Mouse (Mus musculus) liver, embryonic 14.5 days (tissue): Measurements from ENCODE around the gene Acer3. TPM values are rescaled to one million over a fixed set of nuclear protein-coding genes. Genes with fewer than 3 reads are reported as not detected.

ENCODE experiments used
- ATAC-seq: fragments of 200-750 bp; cut with Nextera tagmentation; 2 replicates; pipeline ENCODE4 v1.8.0; 2017; ENCODE audit warnings: moderate number of reproducible peaks, mild to moderate bottlenecking, moderate library complexity; ENCODE audit not compliant: insufficient read depth
- DNase-seq, 3 experiments: peaks; one replicate each; pipeline ENCODE4 v3.0.0-alpha.2; 2012 to 2013; ENCODE audit warnings: low read depth in 3 of 3, low spot score in 3 of 3
- H3K27ac ChIP-seq: fragments of 300-500 bp; sonication (generic); 2 replicates; pipeline ENCODE4 v1.5.1; 2014; ENCODE audit warnings: moderate library complexity, mild to moderate bottlenecking, control low read depth, inconsistent platforms
- H3K27me3 ChIP-seq: fragments of 300-500 bp; sonication (generic); 2 replicates; pipeline ENCODE4 v1.6.1; 2014; ENCODE audit warnings: mild to moderate bottlenecking, low read length, moderate library complexity; ENCODE audit not compliant: control insufficient read depth, insufficient read depth
- H3K36me3 ChIP-seq: fragments of 300-500 bp; sonication (generic); replicated peaks from 2 replicates; pipeline ENCODE4 v1.6.1; 2014; ENCODE audit warnings: low read depth; ENCODE audit not compliant: control insufficient read depth, insufficient read depth
- H3K4me1 ChIP-seq, 2 experiments: fragments of 200-500 bp in 1 of 2; fragments of 300-500 bp in 1 of 2; sonication (generic) in 1 of 2; replicated peaks; 2 replicates each; pipeline ENCODE4 v1.6.1; 2012 to 2014; ENCODE audit warnings: antibody characterized with exemption in 1 of 2, inconsistent platforms in 1 of 2, low read length in 1 of 2; ENCODE audit not compliant: control insufficient read depth in 2 of 2, insufficient read depth in 2 of 2
- H3K4me2 ChIP-seq: fragments of 300-500 bp; sonication (generic); 2 replicates; pipeline ENCODE4 v1.6.1; 2014; ENCODE audit warnings: low read depth, mild to moderate bottlenecking, control low read depth, moderate library complexity
- H3K4me3 ChIP-seq, 2 experiments: fragments of 200-500 bp in 1 of 2; fragments of 300-500 bp in 1 of 2; sonication (generic) in 1 of 2; 2 replicates each; pipeline ENCODE4 v1.5.1; 2012 to 2014; ENCODE audit warnings: low read depth in 2 of 2, low read length in 2 of 2, mild to moderate bottlenecking in 2 of 2, control low read depth in 1 of 2, inconsistent platforms in 1 of 2, moderate library complexity in 1 of 2; ENCODE audit not compliant: insufficient read depth in 1 of 2
- H3K9ac ChIP-seq: fragments of 300-500 bp; sonication (generic); replicated peaks from 2 replicates; pipeline ENCODE4 v1.6.1; 2014; ENCODE audit warnings: mild to moderate bottlenecking, control low read depth, moderate library complexity
- H3K9me3 ChIP-seq: fragments of 300-500 bp; sonication (generic); 2 replicates; pipeline ENCODE4 v1.6.1; 2016; ENCODE audit warnings: low read length, mixed read lengths; ENCODE audit not compliant: control insufficient read depth
- CTCF ChIP-seq: IDR thresholded peaks from 2 replicates; pipeline ENCODE4 v1.5.1; 2016; ENCODE audit warnings: antibody characterized with exemption, low read depth, control low read depth
- EP300 ChIP-seq: IDR thresholded peaks from 2 replicates; pipeline ENCODE4 v1.6.1; 2016; ENCODE audit warnings: antibody characterized with exemption, low read depth
- WGBS: fragments of 180-500 bp; shearing (Covaris S2); extraction: QIAGEN DNeasy Blood & Tissue Kit; methylation state at CpG from one replicate; pipeline ENCODE4 v1.1.7; 2014; ENCODE audit not compliant: insufficient replicate concordance; 5-methylcytosine and 5-hydroxymethylcytosine counted together
- polyA plus RNA-seq, 2 experiments: library from polyadenylated mRNA; depleted of rRNA in 1 of 2; stranded (reverse) in 1 of 2; unstranded in 1 of 2; fragments of >200 nt; fragmentation: Nextera tagmentation in 1 of 2; extraction: Ambion mirVana in 1 of 2; gene quantifications; 2 replicates each; pipeline versions ENCODE4 v1.2.1 to v1.2.3; 2012 to 2014

Gene Acer3
- polyA plus RNA-seq, 2 experiments = 13.8 to 24.0 TPM

- Histone ChIP-seq H3K27ac (peak within 1 kb of the TSS; percentile 96), H3K36me3 (no peaks in the 10 kb centered on the region; the same call in 1 of the 2 replicates), H3K9ac (peak within 1 kb of the TSS; percentile 88), H3K9me3 (no peaks in the 10 kb centered on the region), H3K27me3 (no peaks in the 10 kb centered on the region), H3K4me2 (peak within 1 kb of the TSS; percentile 94), H3K4me1 (peaks cover 30 to 54% of the 10 kb centered on the region in 2 experiments), H3K4me3 (peak within 1 kb of the TSS; percentile 76 to 95)
- TF ChIP-seq CTCF (peak; percentile 93), EP300 (no peak)
- peak; percentile 72 to 82 (median 74) for DNase-seq
- ATAC-seq = peak; percentile 72
- WGBS = under 1% methylated on average over 44 of the region's 44 CpGs
These were observed 143.0 kb downstream of the Acer3 start, which contains the start of gene Capn5 for GRCm38 (mm10) chr7:98177929-98178559. TSS of gene Capn5 (minus strand) at chr7:98178274.

- no peak for ATAC-seq
- Histone ChIP-seq H3K4me1 (peaks cover 35 to 59% of the 10 kb centered on the region in 2 experiments), H3K4me2 (peak overlapping the region; percentile 94), H3K9me3 (no peaks in the 10 kb centered on the region), H3K4me3 (peak overlapping the region; percentile 76 to 95), H3K36me3 (no peaks in the 10 kb centered on the region; the same call in 1 of the 2 replicates), H3K27ac (peak overlapping the region; percentile 96), H3K9ac (peak overlapping the region; percentile 88), H3K27me3 (no peaks in the 10 kb centered on the region)
- TF ChIP-seq CTCF (no peak), EP300 (no peak)
- under 1% methylated on average over 9 of the region's 9 CpGs for WGBS
- DNase-seq = no peak
These were observed 143.5 kb downstream of the Acer3 start for GRCm38 (mm10) chr7:98177566-98177928.

GRCm38 (mm10) chr7:98177071-98177485 is 143.9 kb downstream of the Acer3 start:
- H3K4me1 ChIP-seq = peaks cover 40 to 63% of the 10 kb centered on the region in 2 experiments
- H3K9ac ChIP-seq = peak overlapping the region; percentile 88
- no peaks in the 10 kb centered on the region for H3K9me3 ChIP-seq
- no peaks in the 10 kb centered on the region for H3K27me3 ChIP-seq
- 23% methylated on average over 2 of the region's 2 CpGs for WGBS
- H3K36me3 ChIP-seq = no peaks in the 10 kb centered on the region; the same call in 1 of the 2 replicates
- H3K4me3 ChIP-seq = peak overlapping the region; percentile 76 to 95
- no peak for DNase-seq
- peak overlapping the region; percentile 96 for H3K27ac ChIP-seq
- H3K4me2 ChIP-seq = peak overlapping the region; percentile 94
- TF ChIP-seq CTCF (no peak), EP300 (no peak)
- ATAC-seq = no peak

- H3K27ac ChIP-seq = peak overlapping the region; percentile 96
- 29% methylated on average over 8 of the region's 8 CpGs for WGBS
- ATAC-seq (peak; percentile 46), DNase-seq (peak in 1 of 3 experiments; percentile 49)
- H3K9ac ChIP-seq = peak overlapping the region; percentile 88
- H3K9me3 ChIP-seq = no peaks in the 10 kb centered on the region
- peak overlapping the region; percentile 76 to 95 for H3K4me3 ChIP-seq
- H3K27me3 ChIP-seq = no peaks in the 10 kb centered on the region
- peaks cover 46 to 69% of the 10 kb centered on the region in 2 experiments for H3K4me1 ChIP-seq
- TF ChIP-seq EP300 = no peak
- TF ChIP-seq CTCF = no peak
- H3K4me2 ChIP-seq = peak overlapping the region; percentile 94
- H3K36me3 ChIP-seq = no peaks in the 10 kb centered on the region; the same call in 1 of the 2 replicates
These were observed 144.5 kb downstream of the Acer3 start for GRCm38 (mm10) chr7:98176322-98177070.
